Mouse (Mus musculus) heart, postnatal 14 days (tissue): ENCODE results near the gene Acox2. TPM values are rescaled to one million over a fixed set of nuclear protein-coding genes. Genes with fewer than 3 reads are reported as not detected.

Experiments used
- DNase-seq, 2 experiments: peaks; one replicate each; pipeline ENCODE4 v3.0.0; 2021 to 2022
- intact Hi-C: fragments of 180-260 bp; cut with DNase I; formaldehyde crosslinking; loops from one replicate; pipeline ENCODE4 v1.15.1; 2025
- total RNA-seq, 2 experiments: library from RNA; stranded (reverse); gene quantifications; 2 replicates each; pipeline ENCODE4 v1.2.3; 2021

Gene Acox2
- total RNA-seq, 2 experiments from 2014 or later = 0.48 TPM; not detected in 1

DNA sequence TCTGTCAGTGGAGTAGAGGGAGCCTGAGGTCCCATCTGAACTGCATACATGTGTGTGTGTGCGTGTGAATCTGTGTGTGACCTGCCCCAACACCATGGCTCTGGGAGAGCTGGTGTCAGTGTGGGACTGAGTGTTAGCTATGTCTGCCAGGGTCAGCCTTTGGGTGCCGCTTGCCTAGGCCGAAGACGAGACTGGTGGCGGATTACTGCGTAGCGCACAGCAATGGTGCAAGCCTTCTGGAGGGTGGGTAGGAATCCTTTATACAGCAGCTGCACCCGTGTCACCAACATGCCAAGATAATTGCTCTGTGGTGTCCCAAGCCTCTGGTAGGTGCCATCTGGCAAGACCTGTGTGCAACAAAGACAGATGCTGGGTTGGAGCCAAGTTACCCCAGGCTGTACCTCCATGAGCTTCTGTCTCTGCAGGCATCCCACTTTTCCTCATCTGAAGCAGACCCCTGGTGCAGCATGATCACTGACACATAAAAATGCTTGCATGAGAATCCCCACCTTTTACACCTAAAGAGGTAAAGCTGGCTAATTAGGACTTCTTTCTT, 7.7 kb downstream of the Acox2 start:
- no peak for DNase-seq
- intact Hi-C loops = loop anchor here (10.0 kb wide), 1 partner anchor 287 kb away; no protein-coding TSS in a partner anchor

GRCm38 (mm10) chr14:8250141-8250871, 8.8 kb downstream of the Acox2 start:
- intact Hi-C loops = loop anchor here (10.0 kb wide), 1 partner anchor 286 kb away; no protein-coding TSS in a partner anchor
- no peak for DNase-seq

- intact Hi-C loops = no loop called here
- no peak for DNase-seq
Measured at GRCm38 (mm10) chr14:8249206-8249605, 9.9 kb downstream of the Acox2 start.

- intact Hi-C loops = no loop called here
- DNase-seq = no peak
Measured at GRCm38 (mm10) chr14:8246878-8247277, 12.3 kb downstream of the Acox2 start.

- DNase-seq = no peak
- intact Hi-C loops = loop anchor here (5.0 kb wide), 1 partner anchor 103 kb away; no protein-coding TSS in a partner anchor
Measured at GRCm38 (mm10) chr14:8244211-8244611, 14.9 kb downstream of the Acox2 start.

DNA sequence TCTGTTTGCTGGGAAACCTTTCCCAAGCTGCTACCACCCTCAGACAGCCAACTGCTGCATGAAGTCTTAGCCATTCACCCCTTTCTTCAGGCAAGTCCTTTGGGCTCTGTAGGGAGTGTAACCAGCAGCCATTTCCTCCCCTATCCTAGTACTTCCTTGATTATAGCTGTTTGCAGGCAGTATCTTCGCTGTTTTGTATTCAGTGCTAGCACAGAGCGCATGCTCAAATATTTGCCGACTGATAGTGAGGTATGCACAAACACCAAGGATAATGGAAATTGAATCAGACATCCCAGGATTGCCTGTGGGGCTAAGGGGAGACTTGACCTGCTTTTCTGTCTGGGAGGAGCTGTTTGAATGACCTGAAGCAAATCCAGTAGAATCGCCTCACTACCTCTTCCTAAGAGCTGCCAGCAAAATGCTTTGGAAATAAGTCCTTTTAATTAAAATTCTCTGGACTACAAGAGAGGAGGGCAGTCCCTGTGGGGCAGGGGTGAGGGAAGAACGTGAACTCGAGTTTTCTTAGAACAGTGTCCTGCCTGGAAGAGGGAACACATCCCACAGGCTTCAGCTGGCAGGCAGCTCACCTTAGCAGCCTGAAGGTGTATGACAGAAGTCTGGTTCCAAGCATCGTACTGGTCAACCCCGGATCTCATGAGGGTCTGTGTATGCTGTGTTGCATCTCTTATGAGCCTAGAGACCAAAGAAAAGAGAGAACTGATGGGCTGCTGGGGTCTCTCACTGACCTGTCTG, 15.8 kb downstream of the Acox2 start:
- intact Hi-C loops = loop anchor here (5.0 kb wide), 1 partner anchor 104 kb away; no protein-coding TSS in a partner anchor
- no peak for DNase-seq

DNA sequence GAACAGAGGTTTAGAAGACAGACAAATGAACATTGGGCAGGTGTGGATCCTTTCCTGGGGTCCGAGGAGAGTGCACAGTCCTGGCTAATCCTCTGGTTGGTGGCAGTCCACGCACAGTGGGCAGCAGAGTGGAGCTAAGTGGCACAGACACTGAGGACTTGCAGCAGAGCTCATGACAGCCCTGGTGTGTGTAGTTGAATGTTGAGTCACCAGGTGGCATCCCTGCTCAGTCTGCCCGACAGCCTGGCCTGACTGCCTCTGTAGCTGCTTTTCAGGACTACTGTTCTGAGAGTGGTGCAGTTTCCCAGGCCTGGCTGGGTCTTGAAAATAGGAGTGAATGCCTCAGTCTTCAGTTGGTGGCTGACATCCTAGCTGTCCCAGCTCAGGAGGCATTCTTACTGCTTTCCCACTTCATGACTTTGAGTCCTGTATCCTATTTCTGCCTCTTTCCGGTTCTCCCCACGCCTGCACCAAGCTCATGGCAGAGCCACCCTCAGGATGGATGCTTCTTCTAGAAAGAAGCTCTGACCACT, 16.7 kb downstream of the Acox2 start:
- intact Hi-C loops = loop anchor here (5.0 kb wide), 1 partner anchor 105 kb away; no protein-coding TSS in a partner anchor
- DNase-seq = peak in 1 of 2 experiments; percentile 20

GRCm38 (mm10) chr14:8241816-8242215, 17.3 kb downstream of the Acox2 start:
- intact Hi-C loops = loop anchor here (5.0 kb wide), 1 partner anchor 105 kb away; no protein-coding TSS in a partner anchor
- DNase-seq = no peak

DNA sequence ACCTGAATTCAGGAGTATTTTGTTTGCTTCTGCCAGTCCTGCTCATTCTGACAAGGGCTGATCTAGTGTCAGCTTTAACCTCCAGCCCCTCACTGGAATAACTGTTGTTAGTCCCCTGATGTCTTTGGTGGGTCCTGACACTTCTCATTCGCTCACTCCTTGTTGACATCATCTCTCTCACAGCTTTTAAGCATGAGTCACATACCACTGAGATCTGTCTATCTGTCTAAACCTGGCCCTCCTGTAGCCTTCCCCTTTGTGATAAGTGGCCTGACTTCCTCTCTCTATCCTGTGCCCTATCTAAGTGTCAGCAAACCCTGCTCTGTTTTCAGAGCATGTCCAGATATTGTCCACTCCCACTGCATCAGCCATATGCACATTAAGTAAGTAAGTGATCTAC, 25.9 kb downstream of the Acox2 start:
- intact Hi-C loops = no loop called here
- DNase-seq = no peak

DNA sequence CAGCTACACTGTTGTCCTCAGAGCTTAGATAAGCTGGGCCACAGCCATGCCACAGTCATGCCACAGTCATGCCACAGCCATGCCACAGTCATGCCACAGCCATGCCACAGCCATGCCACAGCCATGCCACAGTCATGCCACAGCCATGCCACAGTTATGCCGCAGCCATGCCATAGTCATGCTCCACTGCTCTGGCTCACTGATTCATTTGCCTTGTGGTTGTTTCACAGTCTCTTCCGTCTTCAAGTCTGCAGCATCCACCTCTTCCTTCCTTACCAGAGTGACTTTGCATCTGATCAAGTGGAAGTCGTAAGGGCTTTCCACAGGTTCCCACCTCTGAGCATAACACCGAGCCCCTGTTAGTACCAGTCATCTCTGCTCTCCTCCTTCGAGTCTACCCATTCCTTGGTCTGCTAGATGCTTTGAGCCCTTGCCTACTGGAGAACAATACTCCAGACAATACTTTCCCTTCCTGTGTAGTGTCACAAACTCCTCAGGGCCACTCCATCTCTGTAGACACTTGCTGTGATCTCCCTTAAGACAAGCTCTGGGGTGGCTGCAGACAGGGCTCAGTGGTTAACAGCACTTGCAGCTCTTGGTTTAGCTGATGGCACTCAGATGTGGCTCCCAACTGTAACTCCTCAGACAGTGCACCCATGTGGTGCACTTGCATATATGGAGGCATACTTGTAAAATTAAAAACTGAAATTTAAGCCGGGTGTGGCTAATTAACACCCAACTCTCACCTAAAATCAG, 26.8 kb downstream of the Acox2 start:
- intact Hi-C loops = no loop called here
- no peak for DNase-seq

GRCm38 (mm10) chr14:8229367-8230019, 29.7 kb downstream of the Acox2 start:
- intact Hi-C loops = no loop called here
- DNase-seq = no peak

- intact Hi-C loops = no loop called here
- no peak for DNase-seq
Measured at GRCm38 (mm10) chr14:8224805-8225204, 34.3 kb downstream of the Acox2 start.

GRCm38 (mm10) chr14:8223506-8224293, 35.5 kb downstream of the Acox2 start:
- intact Hi-C loops = no loop called here
- no peak for DNase-seq

DNA sequence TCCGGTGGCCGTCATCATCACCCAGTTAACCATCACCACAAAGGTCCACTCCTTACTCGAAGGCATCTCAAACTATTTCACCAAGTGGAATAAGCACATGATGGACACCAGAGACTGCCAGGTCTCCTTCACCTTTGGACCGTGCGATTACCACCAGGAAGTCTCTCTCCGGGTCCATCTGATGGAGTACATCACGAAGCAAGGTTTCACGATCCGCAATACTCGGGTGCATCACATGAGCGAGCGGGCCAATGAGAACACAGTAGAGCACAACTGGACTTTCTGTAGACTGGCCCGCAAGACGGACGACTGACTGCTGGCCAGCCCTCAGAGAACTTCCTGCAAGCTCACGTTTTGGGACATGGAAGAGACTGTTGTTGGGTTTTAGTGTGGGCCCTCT, 36.6 kb downstream of the Acox2 start:
- DNase-seq = no peak
- intact Hi-C loops = no loop called here

- DNase-seq = no peak
- intact Hi-C loops = no loop called here
Measured at GRCm38 (mm10) chr14:8220912-8221311, 38.2 kb downstream of the Acox2 start.

DNA sequence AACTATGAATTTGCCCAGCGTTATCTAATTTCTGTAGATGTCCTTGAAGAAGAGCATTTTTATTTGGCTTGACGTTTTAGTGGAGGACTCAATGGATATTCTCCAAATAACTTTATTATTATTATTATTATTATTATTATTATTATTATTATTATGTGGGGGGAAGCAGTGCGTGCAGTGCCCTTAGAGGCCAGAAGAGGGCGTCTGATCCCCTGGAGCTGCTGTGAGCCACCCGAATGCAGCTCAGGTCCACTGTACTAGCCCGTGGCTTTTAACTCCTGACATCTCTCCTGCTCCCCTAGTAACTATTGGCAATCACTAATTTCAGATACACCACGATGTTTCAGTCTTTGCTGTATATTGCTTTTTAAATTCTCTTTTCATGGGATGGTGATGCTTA, 38.8 kb downstream of the Acox2 start:
- intact Hi-C loops = no loop called here
- DNase-seq = no peak

DNA sequence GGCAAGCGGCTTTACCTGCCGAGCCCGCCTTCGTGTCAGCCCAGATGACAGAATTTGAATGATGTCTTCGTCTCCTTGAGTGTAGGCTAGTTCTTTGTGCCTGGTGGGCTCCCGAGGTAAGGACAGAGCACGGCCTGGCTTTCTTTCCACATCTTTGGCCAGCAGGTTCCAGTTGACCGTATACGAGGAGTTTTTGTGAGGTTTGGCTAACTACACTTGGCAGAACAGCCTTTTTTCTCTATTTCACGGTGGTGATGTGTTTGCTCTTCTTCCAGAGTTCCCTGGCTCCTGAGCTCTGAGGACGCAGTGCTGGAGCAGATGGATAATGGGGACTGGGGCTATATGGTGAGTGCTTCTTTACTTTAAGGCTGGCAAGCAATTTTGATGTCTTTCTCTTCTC, 39.3 kb downstream of the Acox2 start:
- intact Hi-C loops = loop anchor here (5.0 kb wide), 1 partner anchor 82 kb away; no protein-coding TSS in a partner anchor
- DNase-seq = no peak

- intact Hi-C loops = loop anchor here (5.0 kb wide), 1 partner anchor 83 kb away; no protein-coding TSS in a partner anchor
- DNase-seq = no peak
Measured at GRCm38 (mm10) chr14:8218730-8219380, 40.3 kb downstream of the Acox2 start.
